Mouse (Mus musculus) olfactory bulb, adult 2 months (tissue): ENCODE measurements around the gene Fkbp10. TPM values are rescaled to one million over a fixed set of nuclear protein-coding genes. Genes with fewer than 3 reads are reported as not detected.
A peak's percentile ranks its signal among the peaks of the same experiment; 100 is the strongest.

Source experiments
- H3K27ac ChIP-seq: fragments of 200-500 bp; 2 replicates; pipeline ENCODE4 v1.5.1; 2012; ENCODE audit warnings: low read depth, low read length; ENCODE audit not compliant: insufficient read depth
- H3K4me1 ChIP-seq: fragments of 200-500 bp; 2 replicates; pipeline ENCODE4 v1.6.1; 2012; ENCODE audit warnings: low read length; ENCODE audit not compliant: control insufficient read depth, insufficient read depth
- H3K4me3 ChIP-seq: fragments of 200-500 bp; 2 replicates; pipeline ENCODE4 v1.5.1; 2012; ENCODE audit warnings: mild to moderate bottlenecking, low read depth, low read length, moderate library complexity; ENCODE audit not compliant: insufficient read depth
- CTCF ChIP-seq: fragments of 200-500 bp; IDR thresholded peaks from 2 replicates; pipeline ENCODE4 v1.5.1; 2012; ENCODE audit warnings: low read depth, mild to moderate bottlenecking, low read length, moderate library complexity; ENCODE audit not compliant: insufficient read depth
- POLR2A ChIP-seq: fragments of 200-500 bp; IDR thresholded peaks from 2 replicates; pipeline ENCODE4 v1.6.1; 2012; ENCODE audit warnings: mild to moderate bottlenecking, low read depth, low read length, moderate library complexity; ENCODE audit not compliant: insufficient read depth
- WGBS: fragments of 180-500 bp; shearing (Covaris S2); methylation state at CpG from one replicate; pipeline ENCODE4 v1.1.7; 2018; 5-methylcytosine and 5-hydroxymethylcytosine counted together
- polyA plus RNA-seq: library from polyadenylated mRNA; stranded (reverse); fragments of >200 nt; gene quantifications from 2 replicates; pipeline ENCODE4 v1.2.4, GENCODE M21; 2012; ENCODE audit warnings: low replicate concordance; ENCODE audit not compliant: missing spikeins, insufficient read depth, insufficient read length

Fkbp10 gene
- polyA plus RNA-seq, 1 experiment, result not detected

DNA sequence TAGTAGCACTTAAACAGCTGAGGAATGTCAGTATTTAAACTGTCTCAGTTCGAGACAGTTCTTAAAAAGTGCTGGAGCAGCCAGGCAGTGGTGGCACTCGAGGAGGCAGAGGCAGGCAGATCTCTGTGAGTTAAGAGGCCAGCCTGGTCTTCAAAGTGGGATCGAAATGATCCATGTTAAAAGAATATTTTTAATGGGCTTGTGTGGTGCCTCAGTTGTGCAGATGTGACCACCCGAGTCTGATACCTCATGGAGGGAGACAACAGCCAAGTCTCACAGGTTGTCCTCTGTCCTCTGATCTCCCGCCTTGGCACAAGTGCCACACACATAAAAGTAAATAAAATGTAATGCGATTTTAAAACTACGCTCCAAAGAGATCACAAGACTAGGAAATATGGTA, 17.0 kb upstream of the Fkbp10 start:
- 95% methylated on average over 7 of the region's 7 CpGs for WGBS
- no peak for TF ChIP-seq POLR2A
- no peak for TF ChIP-seq CTCF
- Histone ChIP-seq H3K27ac (no peak overlapping the region), H3K4me1 (peaks cover 45% of the 10 kb centered on the region), H3K4me3 (no peak overlapping the region)

DNA sequence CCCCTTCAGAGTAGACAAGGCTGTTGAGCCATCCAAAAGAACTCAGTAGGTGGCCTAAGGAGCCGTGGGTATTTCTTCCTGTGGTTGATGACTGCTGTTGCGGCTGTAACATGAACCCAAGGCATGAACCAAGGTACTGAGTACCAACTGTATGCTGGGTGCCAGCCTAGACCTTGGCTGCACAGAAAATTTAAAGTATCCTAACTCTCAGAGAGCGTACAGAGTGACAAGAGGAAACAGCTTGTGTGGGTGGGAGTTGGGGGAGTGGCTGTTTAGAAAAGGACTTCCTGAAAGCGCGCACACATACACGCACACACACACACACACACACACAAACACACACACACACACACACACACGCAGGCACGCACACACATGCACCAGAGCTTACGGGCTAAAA, 16.2 kb upstream of the Fkbp10 start:
- WGBS, result 59% methylated on average over 9 of the region's 9 CpGs
- 0 out of 2 replicates have a peak overlapping the region, but pooled peaks have one; percentile 0 for H3K27ac ChIP-seq
- no peak overlapping the region for H3K4me3 ChIP-seq
- peaks cover 44% of the 10 kb centered on the region for H3K4me1 ChIP-seq
- no peak for TF ChIP-seq CTCF
- TF ChIP-seq POLR2A, result no peak

GRCm38 (mm10) chr11:100399727-100400538, 15.6 kb upstream of the Fkbp10 start:
- Histone ChIP-seq H3K27ac (no peak overlapping the region), H3K4me3 (no peak overlapping the region), H3K4me1 (peaks cover 43% of the 10 kb centered on the region)
- WGBS, result 73% methylated on average over 12 of the region's 12 CpGs
- no peak for TF ChIP-seq CTCF
- no peak for TF ChIP-seq POLR2A

DNA sequence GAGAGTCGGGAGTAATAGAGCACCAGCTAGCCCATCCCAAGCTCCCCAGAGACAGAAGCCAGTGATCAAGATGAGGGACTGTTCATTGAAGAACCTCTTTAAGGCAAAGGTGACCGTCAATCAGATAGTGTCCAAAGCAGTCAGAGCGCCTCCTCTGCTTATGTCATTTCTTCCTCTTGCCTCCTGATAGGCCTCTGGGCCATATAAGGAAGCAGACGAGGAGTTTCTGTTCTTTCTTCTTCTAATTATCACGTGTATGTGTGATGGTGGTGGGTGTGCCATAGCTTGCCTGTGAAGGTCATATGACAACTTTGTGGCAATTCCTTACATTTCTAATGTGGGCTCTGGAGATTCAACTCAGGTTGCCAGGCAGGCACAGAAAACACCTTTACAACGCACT, 14.7 kb upstream of the Fkbp10 start:
- Histone ChIP-seq H3K4me1 (peaks cover 35% of the 10 kb centered on the region), H3K4me3 (no peak overlapping the region), H3K27ac (no peak overlapping the region)
- WGBS, result 85% methylated on average over 6 of the region's 6 CpGs
- TF ChIP-seq POLR2A (no peak), CTCF (no peak)

GRCm38 (mm10) chr11:100402240-100402639, 13.3 kb upstream of the Fkbp10 start:
- no peak for TF ChIP-seq POLR2A
- TF ChIP-seq CTCF, result peak; percentile 12; the same call in 1 of the 2 replicates
- Histone ChIP-seq H3K4me1 (peaks cover 30% of the 10 kb centered on the region), H3K4me3 (no peak overlapping the region), H3K27ac (peak overlapping the region; percentile 87)
- 13% methylated on average over 6 of the region's 6 CpGs for WGBS

DNA sequence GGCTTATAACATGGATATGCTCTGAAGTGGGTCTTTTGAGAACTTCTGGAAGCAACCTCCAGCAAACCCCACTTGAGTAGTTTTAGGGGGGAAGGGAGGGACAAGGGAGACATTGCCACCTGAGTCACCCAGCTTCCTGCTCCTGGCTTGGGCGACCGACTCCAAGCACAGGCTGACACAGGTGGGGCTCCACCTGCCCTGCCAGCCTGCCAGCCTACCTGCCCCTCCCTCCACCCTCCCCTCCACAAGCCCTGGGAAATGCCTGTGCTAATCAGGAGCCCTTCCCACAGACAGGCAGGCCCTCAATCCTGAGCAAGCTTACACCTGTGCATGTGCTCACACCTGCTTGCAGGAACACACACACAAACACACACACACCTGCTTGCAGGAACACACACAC, 12.8 kb upstream of the Fkbp10 start:
- Histone ChIP-seq H3K4me3 (no peak overlapping the region), H3K4me1 (peaks cover 30% of the 10 kb centered on the region), H3K27ac (peak overlapping the region; percentile 87)
- no peak for TF ChIP-seq CTCF
- 52% methylated on average over 2 of the region's 2 CpGs for WGBS

- WGBS, result 77% methylated on average over 10 of the region's 10 CpGs
- TF ChIP-seq POLR2A, result no peak
- TF ChIP-seq CTCF, result no peak
- no peak overlapping the region for H3K4me3 ChIP-seq
Observed at GRCm38 (mm10) chr11:100403445-100404134, 11.9 kb upstream of the Fkbp10 start.

DNA sequence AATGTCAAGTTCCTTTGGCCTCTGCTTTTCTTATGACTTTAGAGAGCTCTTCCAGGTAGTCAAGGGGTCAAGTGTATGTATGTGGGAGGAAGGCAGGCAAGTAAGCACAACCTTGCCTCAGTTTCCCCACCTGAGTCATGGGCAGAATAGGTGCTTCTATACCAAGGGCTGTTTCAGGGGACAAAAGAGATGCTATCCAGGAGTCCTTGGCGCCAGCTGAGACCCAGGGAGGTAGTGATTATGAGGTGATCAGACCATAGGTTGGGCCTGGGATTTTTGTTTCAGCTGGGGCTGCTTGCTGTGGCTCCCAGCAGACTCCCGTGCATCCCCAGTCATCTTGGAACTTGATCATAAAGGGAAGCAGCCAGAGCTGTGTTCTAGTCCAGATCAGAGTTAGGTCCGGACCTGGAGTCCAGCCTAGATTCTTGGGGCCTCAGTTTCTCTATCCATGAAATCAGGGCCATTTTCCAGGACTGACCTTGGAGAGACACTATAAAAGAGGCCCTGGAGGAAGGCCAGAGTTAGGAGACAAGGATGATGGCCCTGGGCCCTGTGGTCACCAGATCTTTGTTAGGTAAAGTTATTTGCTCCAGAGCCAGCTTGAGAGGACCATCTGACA, 10.9 kb upstream of the Fkbp10 start:
- 91% methylated on average over 3 of the region's 3 CpGs for WGBS
- H3K27ac ChIP-seq, result no peak overlapping the region
- no peak overlapping the region for H3K4me3 ChIP-seq
- TF ChIP-seq POLR2A, result no peak
- TF ChIP-seq CTCF, result no peak
- peaks cover 33% of the 10 kb centered on the region for H3K4me1 ChIP-seq

More at GRCm38 (mm10) chr11:100403445-100404134, 11.9 kb upstream of the Fkbp10 start:
- Histone ChIP-seq H3K27ac (no peak overlapping the region), H3K4me1 (peaks cover 33% of the 10 kb centered on the region)

DNA sequence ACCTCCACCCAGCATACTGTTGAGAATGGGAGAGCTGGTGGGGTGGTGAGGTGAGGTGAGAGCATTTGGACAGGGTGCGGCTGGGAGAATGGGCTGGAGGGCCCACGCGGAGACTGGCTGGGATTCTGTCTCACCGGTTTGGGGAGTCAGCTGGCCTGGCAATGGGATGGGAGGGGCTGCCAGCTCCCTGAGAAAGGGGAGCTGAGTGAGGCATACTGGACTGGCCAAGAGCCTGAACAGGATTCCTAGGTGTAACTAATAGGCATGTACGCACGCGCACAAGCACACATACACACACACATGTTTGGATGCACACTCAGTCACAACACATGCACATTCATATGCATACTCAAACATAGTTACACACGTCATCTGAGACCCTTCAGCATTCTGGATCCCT, 9.2 kb upstream of the Fkbp10 start:
- Histone ChIP-seq H3K4me1 (peaks cover 28% of the 10 kb centered on the region), H3K27ac (no peak overlapping the region), H3K4me3 (no peak overlapping the region)
- WGBS, result 83% methylated on average over 8 of the region's 8 CpGs
- TF ChIP-seq CTCF, result no peak
- TF ChIP-seq POLR2A, result no peak
